Mouse (Mus musculus) bone marrow macrophage, adult 2 months (primary cell): ENCODE measurements around the gene Hcrtr1.
A peak's percentile ranks its signal among the peaks of the same experiment; 100 is the strongest.

ENCODE experiments used
- CTCF ChIP-seq: IDR thresholded peaks from 2 replicates; pipeline ENCODE4 v1.5.1; 2012; ENCODE audit warnings: low read depth, mild to moderate bottlenecking, low read length, moderate library complexity
- POLR2A ChIP-seq: IDR thresholded peaks from 2 replicates; pipeline ENCODE4 v1.6.1; 2012; ENCODE audit warnings: mild to moderate bottlenecking, low read depth, low read length, borderline replicate concordance

- no peak for TF ChIP-seq POLR2A
- 0 out of 2 replicates have a peak, but pooled peaks have one; percentile 15 for TF ChIP-seq CTCF
Measured at GRCm38 (mm10) chr4:130103632-130104031, 35.5 kb downstream of the Hcrtr1 start.
